Mouse (Mus musculus) leukemia stem cell, adult 10-12 weeks (primary cell): ENCODE measurements around the gene Jmjd7. TPM values are rescaled to one million over a fixed set of nuclear protein-coding genes. Genes with fewer than 3 reads are reported as not detected.

Experiments
- polyA plus RNA-seq: library from polyadenylated mRNA; stranded (reverse); fragments of >175 nt; gene quantifications from 2 replicates; pipeline ENCODE4 v1.2.3, GENCODE M21; 2012; ENCODE audit warnings: low replicate concordance

Gene Jmjd7
- polyA plus RNA-seq = 7.1 and 7.6 TPM in 2 replicates

DNA sequence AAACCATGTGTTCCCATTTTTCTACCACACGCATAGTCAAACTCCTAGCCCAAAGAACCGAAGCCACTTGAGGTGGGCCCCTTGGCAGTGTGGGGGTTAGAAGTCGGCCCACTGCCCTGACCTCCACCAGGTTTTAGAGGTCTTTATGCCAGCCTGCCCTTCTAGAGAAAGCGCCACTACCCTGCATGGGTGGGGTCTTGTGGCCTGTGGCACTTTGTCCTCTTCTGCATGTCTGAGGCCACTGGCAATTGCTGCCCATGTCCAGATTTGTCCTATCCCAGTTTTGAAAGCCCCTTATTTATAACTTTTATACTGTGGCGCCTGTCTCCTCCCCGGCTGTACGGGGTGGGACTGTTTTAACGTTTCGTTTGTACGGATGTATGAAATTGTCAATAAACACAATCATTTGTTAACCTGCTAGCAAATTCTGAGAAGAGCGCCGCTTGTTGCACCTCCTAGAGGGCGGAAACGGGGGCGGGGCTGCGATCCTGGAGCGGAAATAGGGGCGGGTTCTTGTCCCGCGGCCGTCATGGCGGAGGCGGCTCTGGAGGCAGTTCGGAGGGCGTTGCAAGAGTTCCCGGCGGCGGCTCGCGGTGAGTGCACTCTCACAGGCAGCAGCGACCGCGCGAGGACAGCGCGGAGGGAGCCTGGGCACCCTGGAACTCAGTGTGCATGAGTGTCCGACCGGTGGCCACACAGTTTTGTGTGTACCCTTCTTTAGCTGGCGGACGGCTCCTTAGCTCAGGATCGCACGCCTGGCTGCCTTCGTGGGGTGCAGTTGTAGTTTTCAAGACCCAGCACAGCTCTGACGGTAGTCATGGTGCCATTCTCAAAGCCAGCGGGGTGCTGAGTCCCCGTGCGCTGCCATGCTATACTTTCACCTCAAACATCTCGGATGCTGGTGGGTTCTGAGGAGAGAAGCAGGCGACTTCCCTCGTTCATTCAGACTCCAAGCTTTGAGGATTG is at the start of gene Jmjd7, which contains the start of gene Gm28042:
Jmjd7 (plus strand) TSS at position 500 of the 966 bp plus-strand sequence.
Gm28042 (plus strand) TSS at position 510 of the 966 bp plus-strand sequence.

GRCm38 (mm10) chr2:120032726-120033467 is 5.6 kb downstream of the Jmjd7 start, which contains the start of gene Pla2g4b:
TSS of gene Pla2g4b (plus strand) at chr2:120033417.

Other genes starting within 250 kb of the Jmjd7 start
- gene Rpap1, start 239.9 kb upstream of the Jmjd7 start, polyA plus RNA-seq = 9.6 and 36.8 TPM in 2 replicates
- gene Tyro3, start 229.8 kb upstream of the Jmjd7 start, polyA plus RNA-seq = 0.19 and 0.57 TPM in 2 replicates
- 0.74 and 3.2 TPM in 2 replicates for gene Mga, start 130.3 kb upstream of the Jmjd7 start, polyA plus RNA-seq
- 2.0 and 4.4 TPM in 2 replicates for gene Mapkbp1, start 54.8 kb upstream of the Jmjd7 start, polyA plus RNA-seq
- gene Gm28042, start within 50 bp of the Jmjd7 start, polyA plus RNA-seq = 1.5 and 1.8 TPM in 2 replicates
- gene Pla2g4b, start 5.9 kb downstream of the Jmjd7 start, polyA plus RNA-seq = 6.9 and 15.0 TPM in 2 replicates
- 19.0 and 44.4 TPM in 2 replicates for gene Ehd4, start 127.1 kb downstream of the Jmjd7 start, polyA plus RNA-seq
- gene Pla2g4e, start 217.9 kb downstream of the Jmjd7 start, polyA plus RNA-seq = 0.05 TPM in 1 of 2 replicates, not detected in the other